Mouse (Mus musculus): ENCODE data around the gene Cisd3.
"Not testable (repeated sequence)": the region's sequence is repeated elsewhere in the genome, so short reads cannot be mapped to it uniquely, and the experiment has no call there.

Gene Cisd3

GRCm38 (mm10) chr11:97711200-97711900 is 25.7 kb downstream of the Cisd3 start:
- no peak for DNase-seq (ENCODE audit: low read depth, low spot score)

GRCm38 (mm10) chr11:97712286-97712685 is 26.7 kb downstream of the Cisd3 start:
- no peak for DNase-seq (ENCODE audit: low read depth, low spot score)

GRCm38 (mm10) chr11:97713896-97714295 is 28.3 kb downstream of the Cisd3 start:
- no peak for DNase-seq (ENCODE audit: low read depth, low spot score)

- DNase-seq (ENCODE audit: low read depth, low spot score): no peak
Observed at GRCm38 (mm10) chr11:97714356-97714755, 28.7 kb downstream of the Cisd3 start.

- DNase-seq (ENCODE audit: low read depth, low spot score): no peak
Observed at GRCm38 (mm10) chr11:97714784-97715760, 29.4 kb downstream of the Cisd3 start.

GRCm38 (mm10) chr11:97716021-97716420 is 30.4 kb downstream of the Cisd3 start:
- DNase-seq (ENCODE audit: low read depth, low spot score): no peak

GRCm38 (mm10) chr11:97717369-97718280 is 32.0 kb downstream of the Cisd3 start:
- DNase-seq (ENCODE audit: low read depth, low spot score): no peak

GRCm38 (mm10) chr11:97718281-97718860 is 32.7 kb downstream of the Cisd3 start:
- DNase-seq (ENCODE audit: low read depth, low spot score): no peak

GRCm38 (mm10) chr11:97719041-97719440 is 33.4 kb downstream of the Cisd3 start:
- DNase-seq (ENCODE audit: low read depth, low spot score): no peak

GRCm38 (mm10) chr11:97721338-97721737 is 35.7 kb downstream of the Cisd3 start:
- no peak for DNase-seq (ENCODE audit: low read depth, low spot score)

- no peak for DNase-seq (ENCODE audit: low read depth, low spot score)
Observed at GRCm38 (mm10) chr11:97723709-97724108, 38.1 kb downstream of the Cisd3 start.

- DNase-seq (ENCODE audit: low read depth, low spot score): no peak
Observed at GRCm38 (mm10) chr11:97728311-97728710, 42.7 kb downstream of the Cisd3 start.

GRCm38 (mm10) chr11:97728730-97729129 is 43.1 kb downstream of the Cisd3 start:
- no peak for DNase-seq (ENCODE audit: low read depth, low spot score)

GRCm38 (mm10) chr11:97733689-97734088 is 48.1 kb downstream of the Cisd3 start:
- no peak for DNase-seq (ENCODE audit: low read depth, low spot score)

- DNase-seq (ENCODE audit: low read depth, low spot score): not testable (repeated sequence)
Observed at GRCm38 (mm10) chr11:97734810-97735209, 49.2 kb downstream of the Cisd3 start.

GRCm38 (mm10) chr11:97736645-97737044 is 51.0 kb downstream of the Cisd3 start:
- DNase-seq (ENCODE audit: low read depth, low spot score): no peak

GRCm38 (mm10) chr11:97737600-97737999 is 52.0 kb downstream of the Cisd3 start:
- no peak for DNase-seq (ENCODE audit: low read depth, low spot score)
